Mouse (Mus musculus): Measurements from ENCODE around the gene Fgfr2. TPM values are rescaled to one million over a fixed set of nuclear protein-coding genes. Genes with fewer than 3 reads are reported as not detected.
A peak's percentile ranks its signal among the peaks of the same experiment; 100 is the strongest.

Fgfr2 gene
- polyA plus RNA-seq, 1 experiment from 2014 or later: 123 TPM

- no peak for ATAC-seq (ENCODE audit: low FRiP score, low read depth)
- 86% methylated on average over 3 of the region's 3 CpGs for WGBS
These were observed 2284.5 kb downstream of the Fgfr2 start for GRCm38 (mm10) chr7:130838658-130839025.

GRCm38 (mm10) chr7:130837941-130838657, 2285.1 kb downstream of the Fgfr2 start:
- ATAC-seq (ENCODE audit: low FRiP score, low read depth): no peak

More at GRCm38 (mm10) chr7:130838658-130839025, 2284.5 kb downstream of the Fgfr2 start:
- Histone ChIP-seq H3K4me2 (replicated peaks) (no peak overlapping the region), H3K4me3 (no peak overlapping the region), H3K27me3 (peaks cover 10% of the 10 kb centered on the region), H3K9ac (no peak overlapping the region), H3K27ac (no peak overlapping the region), H3K36me3 (no peaks in the 10 kb centered on the region), H3K4me1 (peaks cover 7% of the 10 kb centered on the region), H3K9me3 (no peaks in the 10 kb centered on the region)

DNA sequence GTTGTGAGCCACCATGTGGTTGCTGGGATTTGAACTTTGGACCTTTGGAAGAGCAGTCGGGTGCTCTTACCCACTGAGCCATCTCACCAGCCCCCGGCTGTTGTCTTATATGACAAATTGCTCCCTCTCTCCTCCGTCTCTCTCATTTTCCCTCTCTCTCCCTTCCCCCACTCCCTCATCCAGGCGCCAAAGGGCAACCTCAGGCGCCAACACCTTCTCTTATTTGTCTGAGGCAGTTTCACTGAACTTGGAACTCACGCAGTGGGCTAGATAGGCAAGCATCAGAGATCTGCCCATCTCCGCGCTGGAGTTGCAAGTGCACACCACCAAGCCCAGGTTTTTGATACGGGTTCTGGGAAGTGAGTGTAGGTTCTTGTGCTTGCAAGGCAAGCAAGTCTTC, 2287.1 kb downstream of the Fgfr2 start:
- H3K4me2 ChIP-seq (replicated peaks): no peak overlapping the region
- no peak overlapping the region for H3K9ac ChIP-seq
- no peaks in the 10 kb centered on the region for H3K9me3 ChIP-seq
- H3K4me3 ChIP-seq: no peak overlapping the region
- no peaks in the 10 kb centered on the region for H3K36me3 ChIP-seq
- 86% methylated on average over 9 of the region's 9 CpGs for WGBS
- no peak overlapping the region for H3K27ac ChIP-seq
- ATAC-seq (ENCODE audit: low FRiP score, low read depth): no peak
- H3K27me3 ChIP-seq: peaks cover 16% of the 10 kb centered on the region
- peaks cover 7% of the 10 kb centered on the region for H3K4me1 ChIP-seq

More at GRCm38 (mm10) chr7:130837941-130838657, 2285.1 kb downstream of the Fgfr2 start:
- no peaks in the 10 kb centered on the region for H3K36me3 ChIP-seq
- 48% methylated on average over 12 of the region's 12 CpGs for WGBS
- no peaks in the 10 kb centered on the region for H3K9me3 ChIP-seq
- H3K9ac ChIP-seq: no peak overlapping the region
- no peak overlapping the region for H3K27ac ChIP-seq
- no peak overlapping the region for H3K4me2 ChIP-seq (replicated peaks)
- H3K4me1 ChIP-seq: peaks cover 7% of the 10 kb centered on the region
- no peak overlapping the region for H3K4me3 ChIP-seq
- peaks cover 15% of the 10 kb centered on the region for H3K27me3 ChIP-seq

- Histone ChIP-seq H3K9me3 (no peaks in the 10 kb centered on the region), H3K27me3 (peaks cover 16% of the 10 kb centered on the region), H3K4me1 (peaks cover 7% of the 10 kb centered on the region), H3K4me2 (replicated peaks) (no peak overlapping the region), H3K36me3 (no peaks in the 10 kb centered on the region), H3K9ac (no peak overlapping the region), H3K27ac (no peak overlapping the region), H3K4me3 (no peak overlapping the region)
- 33% methylated on average over 18 of the region's 18 CpGs for WGBS
- ATAC-seq (ENCODE audit: low FRiP score, low read depth): no peak
These were observed 2287.9 kb downstream of the Fgfr2 start for GRCm38 (mm10) chr7:130834958-130835861.

GRCm38 (mm10) chr7:130834299-130834698, 2288.9 kb downstream of the Fgfr2 start:
- peaks cover 16% of the 10 kb centered on the region for H3K27me3 ChIP-seq
- H3K4me2 ChIP-seq (replicated peaks): no peak overlapping the region
- no peaks in the 10 kb centered on the region for H3K9me3 ChIP-seq
- H3K4me1 ChIP-seq: peaks cover 7% of the 10 kb centered on the region
- H3K36me3 ChIP-seq: no peaks in the 10 kb centered on the region
- peak; percentile 95 for ATAC-seq (ENCODE audit: low FRiP score, low read depth)
- no peak overlapping the region for H3K4me3 ChIP-seq
- no peak overlapping the region for H3K9ac ChIP-seq
- 27% methylated on average over 20 of the region's 21 CpGs for WGBS
- no peak overlapping the region for H3K27ac ChIP-seq

DNA sequence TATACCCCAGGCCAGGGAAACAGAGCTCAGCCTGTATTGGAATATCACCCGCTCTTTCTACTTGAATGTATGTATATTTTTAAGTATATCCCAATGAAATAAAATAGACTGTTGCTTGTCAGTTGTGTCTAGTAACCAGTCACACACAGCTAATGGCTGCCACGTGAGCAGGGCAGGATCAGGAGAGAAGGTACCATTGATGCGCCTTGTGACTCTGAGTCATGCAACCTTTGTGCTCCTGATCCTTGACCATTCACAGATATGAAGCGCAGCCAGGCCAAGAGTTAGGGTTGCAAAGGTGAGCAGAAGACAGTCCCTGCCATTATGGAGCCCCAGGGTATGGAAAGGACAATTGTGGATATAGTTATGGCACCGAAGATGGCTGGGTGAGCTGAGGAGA, 2291.6 kb downstream of the Fgfr2 start:
- H3K4me3 ChIP-seq: no peak overlapping the region
- H3K27me3 ChIP-seq: peaks cover 16% of the 10 kb centered on the region
- H3K9me3 ChIP-seq: no peaks in the 10 kb centered on the region
- no peak overlapping the region for H3K27ac ChIP-seq
- ATAC-seq (ENCODE audit: low FRiP score, low read depth): no peak
- peaks cover 7% of the 10 kb centered on the region for H3K4me1 ChIP-seq
- H3K9ac ChIP-seq: no peak overlapping the region
- no peaks in the 10 kb centered on the region for H3K36me3 ChIP-seq
- 92% methylated on average over 5 of the region's 5 CpGs for WGBS
- H3K4me2 ChIP-seq (replicated peaks): no peak overlapping the region

- H3K4me1 ChIP-seq: no peaks in the 10 kb centered on the region
- H3K9me3 ChIP-seq: no peaks in the 10 kb centered on the region
- ATAC-seq (ENCODE audit: low FRiP score, low read depth): no peak
- no peak overlapping the region for H3K4me2 ChIP-seq (replicated peaks)
- no peak overlapping the region for H3K9ac ChIP-seq
- WGBS: 84% methylated on average over 10 of the region's 10 CpGs
- peaks cover 4% of the 10 kb centered on the region; the same call in 1 of the 2 replicates for H3K27me3 ChIP-seq
- H3K36me3 ChIP-seq: no peaks in the 10 kb centered on the region
- H3K27ac ChIP-seq: no peak overlapping the region
- no peak overlapping the region for H3K4me3 ChIP-seq
These were observed 2294.7 kb downstream of the Fgfr2 start for GRCm38 (mm10) chr7:130828475-130828874.

- Histone ChIP-seq H3K27ac (no peak overlapping the region), H3K4me3 (no peak overlapping the region)
These were observed 2295.2 kb downstream of the Fgfr2 start for GRCm38 (mm10) chr7:130827844-130828403.

GRCm38 (mm10) chr7:130827431-130827830, 2295.7 kb downstream of the Fgfr2 start:
- Histone ChIP-seq H3K4me1 (no peaks in the 10 kb centered on the region), H3K36me3 (no peaks in the 10 kb centered on the region), H3K27me3 (no peaks in the 10 kb centered on the region), H3K9ac (no peak overlapping the region), H3K9me3 (no peaks in the 10 kb centered on the region), H3K4me2 (replicated peaks) (no peak overlapping the region), H3K27ac (no peak overlapping the region), H3K4me3 (no peak overlapping the region)
- ATAC-seq (ENCODE audit: low FRiP score, low read depth): no peak; the same call in 1 of the 2 replicates
- 37% methylated on average over 3 of the region's 3 CpGs for WGBS

More at GRCm38 (mm10) chr7:130827844-130828403, 2295.2 kb downstream of the Fgfr2 start:
- no peaks in the 10 kb centered on the region for H3K36me3 ChIP-seq
- WGBS: 88% methylated on average over 9 of the region's 9 CpGs
- no peak overlapping the region for H3K4me2 ChIP-seq (replicated peaks)
- H3K9me3 ChIP-seq: no peaks in the 10 kb centered on the region
- H3K27me3 ChIP-seq: no peaks in the 10 kb centered on the region
- H3K4me1 ChIP-seq: no peaks in the 10 kb centered on the region
- no peak overlapping the region for H3K9ac ChIP-seq
- no peak for ATAC-seq (ENCODE audit: low FRiP score, low read depth)

- no peak for ATAC-seq (ENCODE audit: low FRiP score, low read depth)
- 76% methylated on average over 3 of the region's 3 CpGs for WGBS
- no peaks in the 10 kb centered on the region for H3K36me3 ChIP-seq
- H3K9me3 ChIP-seq: no peaks in the 10 kb centered on the region
- H3K27me3 ChIP-seq: no peaks in the 10 kb centered on the region
- H3K9ac ChIP-seq: no peak overlapping the region
- no peaks in the 10 kb centered on the region for H3K4me1 ChIP-seq
- H3K27ac ChIP-seq: no peak overlapping the region
- H3K4me3 ChIP-seq: no peak overlapping the region
- no peak overlapping the region for H3K4me2 ChIP-seq (replicated peaks)
These were observed 2296.8 kb downstream of the Fgfr2 start for GRCm38 (mm10) chr7:130826343-130826742.

DNA sequence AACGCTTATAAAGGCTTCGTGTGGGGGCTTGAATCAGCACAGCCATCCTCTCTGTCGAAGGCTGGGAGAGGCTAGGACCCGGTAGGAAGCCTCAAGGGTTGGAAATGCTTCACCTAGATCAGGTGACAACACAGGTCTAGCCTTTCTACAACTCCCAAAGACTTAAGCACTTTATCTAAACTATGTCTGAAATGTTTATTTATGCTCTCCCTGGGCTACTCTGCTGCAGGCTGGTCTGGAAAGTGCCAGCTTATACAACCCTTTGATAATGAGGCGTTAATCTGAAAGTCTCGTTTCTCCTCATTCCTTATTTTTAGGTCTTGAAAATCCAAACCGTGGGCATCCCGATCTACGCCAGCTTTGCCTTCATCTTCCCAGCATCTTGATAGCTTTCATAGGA, 2299.2 kb downstream of the Fgfr2 start:
- Histone ChIP-seq H3K4me1 (no peaks in the 10 kb centered on the region), H3K27me3 (no peaks in the 10 kb centered on the region), H3K9ac (no peak overlapping the region), H3K27ac (no peak overlapping the region), H3K36me3 (no peaks in the 10 kb centered on the region), H3K4me2 (replicated peaks) (no peak overlapping the region), H3K4me3 (no peak overlapping the region), H3K9me3 (no peaks in the 10 kb centered on the region)
- no peak for ATAC-seq (ENCODE audit: low FRiP score, low read depth)
- WGBS: 61% methylated on average over 9 of the region's 9 CpGs

- H3K9ac ChIP-seq: no peak overlapping the region
- H3K9me3 ChIP-seq: no peaks in the 10 kb centered on the region
- H3K36me3 ChIP-seq: no peaks in the 10 kb centered on the region
- H3K27ac ChIP-seq: no peak overlapping the region
- H3K4me1 ChIP-seq: no peaks in the 10 kb centered on the region
- WGBS: 88% methylated on average over 10 of the region's 10 CpGs
- no peak overlapping the region for H3K4me2 ChIP-seq (replicated peaks)
- H3K27me3 ChIP-seq: no peaks in the 10 kb centered on the region
- no peak for ATAC-seq (ENCODE audit: low FRiP score, low read depth)
- H3K4me3 ChIP-seq: no peak overlapping the region
These were observed 2303.5 kb downstream of the Fgfr2 start for GRCm38 (mm10) chr7:130819624-130820023.
